Mouse (Mus musculus): ENCODE data around the gene Defb10. TPM values are rescaled to one million over a fixed set of nuclear protein-coding genes. Genes with fewer than 3 reads are reported as not detected.
"Not testable (repeated sequence)": the region's sequence is repeated elsewhere in the genome, so short reads cannot be mapped to it uniquely, and the experiment has no call there.

The Defb10 gene
- polyA plus RNA-seq (2012; ENCODE audit: insufficient read depth, insufficient read length, missing spikeins): not detected in 2 replicates

DNA sequence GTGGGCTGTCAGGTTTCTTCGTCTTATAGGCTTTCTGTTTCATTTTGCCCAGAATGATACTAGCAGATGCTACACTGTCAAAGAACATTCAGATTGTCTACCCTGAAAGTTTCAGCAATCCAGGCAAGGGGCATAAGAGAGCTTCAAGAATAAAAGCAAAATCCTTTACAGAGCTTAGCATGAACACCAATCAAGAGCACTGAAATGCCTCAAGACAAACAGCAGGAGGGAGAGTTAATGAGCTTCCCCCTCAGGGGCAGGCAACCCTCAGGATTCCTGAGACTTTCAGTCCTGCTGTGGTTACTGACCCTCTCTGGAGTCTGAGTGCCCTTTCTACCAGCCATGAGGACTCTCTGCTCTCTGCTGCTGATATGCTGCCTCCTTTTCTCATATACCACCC lies at the start of gene Defb10:
TSS of gene Defb10 (plus strand) at position 316 of the 400 bp plus-strand sequence.
- H3K27ac ChIP-seq (ENCODE audit: insufficient read depth, low read depth, low read length); H3K4me1 ChIP-seq (ENCODE audit: control insufficient read depth, insufficient read depth, low read length); H3K4me3 ChIP-seq (ENCODE audit: insufficient read depth, low read length): not testable (repeated sequence)

- H3K27ac ChIP-seq (ENCODE audit: insufficient read depth, low read depth, low read length); H3K4me1 ChIP-seq (ENCODE audit: control insufficient read depth, insufficient read depth, low read length); H3K4me3 ChIP-seq (ENCODE audit: insufficient read depth, low read length): not testable (repeated sequence)
Measured at GRCm38 (mm10) chr8:21885321-21885720, 26.6 kb downstream of the Defb10 start, which contains the start of gene Defb9. TSS of gene Defb9 (minus strand) at chr8:21885421.

DNA sequence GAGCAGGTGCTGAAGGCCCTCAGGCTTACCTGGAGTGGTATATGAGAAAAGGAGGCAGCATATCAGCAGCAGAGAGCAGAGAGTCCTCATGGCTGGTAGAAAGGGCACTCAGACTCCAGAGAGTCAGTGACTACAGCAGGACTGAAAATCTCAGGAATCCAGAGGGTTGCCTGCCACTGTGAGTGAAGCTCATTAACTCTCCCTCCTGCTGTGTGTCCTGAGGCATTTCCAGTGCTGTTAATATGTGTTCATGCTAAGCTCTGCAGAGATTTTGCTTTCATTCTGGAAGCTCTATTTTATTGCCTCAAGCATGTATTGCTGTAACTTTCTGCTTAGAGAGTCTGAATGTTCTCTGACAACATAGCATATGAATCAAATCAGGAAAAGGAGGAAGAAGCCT lies 47.6 kb downstream of the Defb10 start, which contains the start of gene Defb11:
TSS of gene Defb11 (minus strand) at position 123 of the 400 bp plus-strand sequence.
- H3K27ac ChIP-seq (ENCODE audit: insufficient read depth, low read depth, low read length); H3K4me1 ChIP-seq (ENCODE audit: control insufficient read depth, insufficient read depth, low read length): not testable (repeated sequence)

More for the DNA sequence above, 47.6 kb downstream of the Defb10 start, which contains the start of gene Defb11:
- not testable (repeated sequence) for H3K4me3 ChIP-seq (ENCODE audit: insufficient read depth, low read length)

Other genes starting within 250 kb of the Defb10 start
- gene Defa26, start 240.7 kb upstream of the Defb10 start, polyA plus RNA-seq (2012; ENCODE audit: insufficient read depth, insufficient read length, missing spikeins): not detected in 2 replicates
- not detected in 2 replicates for gene Defa17, start 203.1 kb upstream of the Defb10 start, polyA plus RNA-seq (2012; ENCODE audit: insufficient read depth, insufficient read length, missing spikeins)
- not detected in 2 replicates for gene Defa34, start 193.1 kb upstream of the Defb10 start, polyA plus RNA-seq (2012; ENCODE audit: insufficient read depth, insufficient read length, missing spikeins)
- not detected in 2 replicates for gene AY761184, start 155.3 kb upstream of the Defb10 start, polyA plus RNA-seq (2012; ENCODE audit: insufficient read depth, insufficient read length, missing spikeins)
- not detected in 2 replicates for gene Defa24, start 124.4 kb upstream of the Defb10 start, polyA plus RNA-seq (2012; ENCODE audit: insufficient read depth, insufficient read length, missing spikeins)
- gene Defb50, start 35.4 kb upstream of the Defb10 start, polyA plus RNA-seq (2012; ENCODE audit: insufficient read depth, insufficient read length, missing spikeins): not detected in 2 replicates
- not detected in 2 replicates for gene Defb2, start 19.0 kb upstream of the Defb10 start, polyA plus RNA-seq (2012; ENCODE audit: insufficient read depth, insufficient read length, missing spikeins)
- gene Defb9, start 26.5 kb downstream of the Defb10 start, polyA plus RNA-seq (2012; ENCODE audit: insufficient read depth, insufficient read length, missing spikeins): not detected in 2 replicates
- not detected in 2 replicates for gene Defb11, start 47.5 kb downstream of the Defb10 start, polyA plus RNA-seq (2012; ENCODE audit: insufficient read depth, insufficient read length, missing spikeins)
- gene Defb15, start 73.8 kb downstream of the Defb10 start, polyA plus RNA-seq (2012; ENCODE audit: insufficient read depth, insufficient read length, missing spikeins): not detected in 2 replicates
- gene Defb35, start 79.5 kb downstream of the Defb10 start, polyA plus RNA-seq (2012; ENCODE audit: insufficient read depth, insufficient read length, missing spikeins): not detected in 2 replicates
- gene Defb13, start 87.9 kb downstream of the Defb10 start, polyA plus RNA-seq (2012; ENCODE audit: insufficient read depth, insufficient read length, missing spikeins): not detected in 2 replicates
- not detected in 2 replicates for gene Fam90a1a, start 99.8 kb downstream of the Defb10 start, polyA plus RNA-seq (2012; ENCODE audit: insufficient read depth, insufficient read length, missing spikeins)
- gene Ccdc70, start 110.9 kb downstream of the Defb10 start, polyA plus RNA-seq (2012; ENCODE audit: insufficient read depth, insufficient read length, missing spikeins): not detected in 2 replicates
- 0.12 TPM in 1 of 2 replicates, not detected in the other for gene Atp7b, start 201.4 kb downstream of the Defb10 start, polyA plus RNA-seq (2012; ENCODE audit: insufficient read depth, insufficient read length, missing spikeins)
- 7.7 and 9.3 TPM in 2 replicates for gene Alg11, start 201.8 kb downstream of the Defb10 start, polyA plus RNA-seq (2012; ENCODE audit: insufficient read depth, insufficient read length, missing spikeins)